Mouse (Mus musculus) mouse embryonic stem cell (cell line): ENCODE data around the gene Bcat1.
"Not testable (repeated sequence)": the region's sequence is repeated elsewhere in the genome, so short reads cannot be mapped to it uniquely, and the experiment has no call there.

Experiments used
- in situ Hi-C, 2 experiments: fragments of 300-500 bp; cut with MboI; formaldehyde crosslinking; loops; 1 replicate in 1 of 2; 3 replicates in 1 of 2; pipeline ENCODE4 v1.14.3; 2019 to 2020; ENCODE audit warnings: low sequenced_read_pairs in 2 of 2, low pct_unique_long_range_greater_than_20kb in 1 of 2, mixed read lengths in 1 of 2; ENCODE audit not compliant: unreplicated experiment in 1 of 2

The Bcat1 gene

GRCm38 (mm10) chr6:145100923-145101322 is 24.9 kb upstream of the Bcat1 start:
- in situ Hi-C loops: no loop called here

- in situ Hi-C loops: no loop called here
These were observed 18.4 kb upstream of the Bcat1 start for GRCm38 (mm10) chr6:145094431-145094830.

- in situ Hi-C loops: not testable (repeated sequence)
These were observed 17.1 kb upstream of the Bcat1 start for GRCm38 (mm10) chr6:145093038-145093622.

- in situ Hi-C loops: no loop called here
These were observed 16.0 kb upstream of the Bcat1 start for GRCm38 (mm10) chr6:145091998-145092397.

GRCm38 (mm10) chr6:145090928-145091327 is 14.9 kb upstream of the Bcat1 start:
- in situ Hi-C loops: no loop called here

- in situ Hi-C loops: no loop called here
These were observed 14.3 kb upstream of the Bcat1 start for GRCm38 (mm10) chr6:145090201-145090863.

DNA sequence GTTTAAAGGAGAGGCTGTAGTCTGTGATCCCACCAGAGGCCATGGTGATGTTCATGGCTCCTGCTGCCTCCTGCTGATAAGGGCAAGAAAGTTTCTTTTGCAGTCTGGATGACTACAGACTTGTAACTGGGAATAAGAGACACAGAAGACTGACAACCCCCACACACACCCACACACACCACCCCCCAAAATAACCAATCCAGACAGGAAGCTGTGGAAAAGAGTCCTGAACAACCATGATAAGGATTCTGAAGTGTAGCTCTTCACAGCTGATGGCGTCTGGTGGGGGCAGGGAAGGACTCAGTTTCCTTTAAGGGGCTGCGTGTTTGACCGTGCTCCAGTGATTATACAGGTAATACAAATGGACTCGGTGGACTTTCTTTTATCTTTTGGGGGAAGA is 13.4 kb upstream of the Bcat1 start:
- in situ Hi-C loops: no loop called here

DNA sequence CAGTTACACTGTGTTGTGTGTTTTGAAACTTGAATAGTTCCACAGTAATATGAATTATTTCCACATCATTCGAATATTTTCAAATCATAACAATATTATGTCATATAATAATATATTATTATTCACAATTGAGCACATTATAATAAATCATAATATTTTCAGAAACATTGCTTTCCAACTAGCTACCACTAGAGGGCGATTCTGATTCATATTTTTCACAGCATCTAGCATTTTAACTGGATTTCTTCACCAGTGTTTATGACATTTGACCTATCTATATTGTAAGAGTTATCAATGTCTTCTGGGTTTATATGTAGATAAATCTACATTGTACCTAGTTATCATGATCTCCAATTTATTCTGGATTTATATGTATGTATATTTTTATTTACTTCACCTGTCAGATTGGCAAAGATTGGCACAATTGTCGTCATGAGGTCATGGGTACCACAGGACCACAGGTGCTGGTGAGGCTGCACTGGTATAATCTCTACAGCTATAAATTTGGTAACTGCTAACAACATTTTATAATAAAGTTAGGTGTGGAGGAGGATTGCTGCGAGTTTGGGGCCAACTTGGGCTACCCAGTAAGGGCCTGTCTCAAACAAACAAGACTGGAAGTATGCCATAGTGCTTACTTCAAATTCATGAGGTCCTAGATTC is 12.6 kb upstream of the Bcat1 start:
- in situ Hi-C loops: no loop called here

DNA sequence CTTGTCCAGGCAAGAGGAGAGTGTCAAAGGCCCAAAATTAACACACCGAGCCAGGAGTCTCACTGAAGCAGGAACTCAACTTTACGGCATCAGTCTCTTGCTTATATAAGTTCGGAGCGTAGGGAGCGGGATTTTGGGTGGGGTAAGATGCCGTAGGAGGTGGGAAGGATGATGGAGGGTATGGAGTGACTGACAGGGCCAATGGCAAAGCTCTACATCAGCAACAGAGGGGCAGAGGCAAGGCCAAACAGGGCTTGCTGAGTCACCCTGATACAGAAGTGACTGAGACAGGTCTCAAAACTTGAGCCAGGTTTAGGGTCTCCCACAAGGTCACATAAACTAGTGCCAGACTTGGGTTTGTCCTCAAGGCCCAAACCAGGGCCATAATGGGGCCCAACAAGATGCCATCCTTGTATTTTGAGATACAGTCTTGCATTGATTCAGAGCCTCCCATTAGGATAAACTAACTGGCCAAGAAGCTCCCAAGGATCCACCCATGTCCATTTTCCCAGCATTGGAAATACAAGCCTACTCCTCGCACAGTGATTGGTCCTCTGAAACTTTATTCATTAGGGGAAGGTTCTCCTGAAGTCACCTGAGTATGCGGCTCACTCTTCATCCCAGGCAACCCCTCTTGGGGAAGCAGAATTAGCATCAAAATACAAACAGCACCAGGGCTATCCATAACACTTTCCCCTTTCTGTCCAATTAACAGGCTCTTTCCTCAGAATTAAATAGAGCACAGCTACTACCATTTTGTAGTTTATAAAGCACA is 8.5 kb upstream of the Bcat1 start:
- in situ Hi-C loops: no loop called here

DNA sequence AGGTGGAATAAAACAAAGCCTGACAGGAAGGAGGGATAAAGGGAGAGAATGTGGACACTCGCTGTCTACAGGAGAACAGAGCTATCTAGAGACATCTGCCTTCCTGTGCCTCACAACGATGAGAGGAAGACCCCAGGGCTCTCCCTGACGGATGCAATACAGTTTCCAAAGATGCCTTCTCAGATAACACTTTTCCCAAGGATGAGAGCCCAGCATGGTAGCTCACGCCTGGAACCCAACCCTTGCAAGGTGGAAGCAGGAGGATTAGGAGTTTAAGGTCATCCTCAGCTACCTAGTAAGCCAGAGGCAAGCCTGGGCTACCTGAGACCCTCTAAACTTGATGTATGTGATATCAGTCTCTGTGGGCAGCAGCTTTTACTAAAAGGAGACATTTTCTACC is 5.7 kb upstream of the Bcat1 start:
- in situ Hi-C loops: no loop called here

DNA sequence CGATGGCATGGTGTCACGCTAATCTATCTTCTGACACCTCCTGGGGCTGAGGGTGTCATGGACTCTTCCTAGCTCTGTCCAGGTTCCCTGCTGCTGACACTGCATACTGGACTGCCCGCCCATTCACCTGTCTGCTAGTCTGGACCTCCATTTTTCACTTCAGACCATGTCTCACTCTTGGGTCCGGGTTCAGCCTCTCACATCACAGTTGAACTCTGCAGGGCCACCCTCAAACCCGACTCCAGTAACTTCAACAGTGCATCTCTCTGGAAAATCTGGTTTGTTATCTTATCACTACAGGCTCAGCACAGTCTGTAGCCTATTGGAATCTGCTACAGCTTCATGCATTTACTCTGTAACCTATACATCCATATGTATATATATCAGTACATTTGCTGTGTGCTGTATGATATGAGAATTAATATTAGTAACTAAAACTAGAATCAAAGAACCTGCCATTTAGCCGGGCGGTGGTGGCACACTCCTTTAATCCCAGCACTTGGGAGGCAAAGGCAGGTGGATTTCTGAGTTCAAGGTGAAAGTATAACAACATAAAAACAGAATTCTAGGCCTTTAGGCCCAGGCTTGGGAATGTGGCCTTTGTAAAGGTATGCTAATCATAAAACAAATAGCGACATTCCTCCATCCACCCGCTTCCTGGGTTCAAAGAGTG is 3.2 kb upstream of the Bcat1 start:
- in situ Hi-C loops: no loop called here

DNA sequence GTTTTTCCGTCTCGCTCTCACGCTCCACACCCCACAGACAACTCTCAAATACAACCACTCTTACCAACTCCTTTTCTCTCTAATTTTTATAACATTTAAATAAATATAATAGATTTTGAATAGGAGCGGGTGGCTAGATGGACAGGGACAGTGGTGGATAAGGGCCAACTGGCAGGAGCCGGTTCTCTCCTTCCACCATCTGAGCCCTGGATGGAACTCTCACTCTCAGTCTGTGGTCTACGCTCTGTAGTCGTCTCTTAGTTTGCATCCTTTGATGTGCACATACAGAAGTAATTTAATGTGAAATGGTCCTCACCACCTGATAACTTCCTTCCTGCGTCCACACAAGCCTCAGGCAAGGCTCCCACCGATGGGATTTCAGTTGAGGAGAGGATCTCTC is 302 bp upstream of the Bcat1 start:
- in situ Hi-C loops: no loop called here

GRCm38 (mm10) chr6:145075088-145075547 is 866 bp downstream of the Bcat1 start:
- in situ Hi-C loops: no loop called here

DNA sequence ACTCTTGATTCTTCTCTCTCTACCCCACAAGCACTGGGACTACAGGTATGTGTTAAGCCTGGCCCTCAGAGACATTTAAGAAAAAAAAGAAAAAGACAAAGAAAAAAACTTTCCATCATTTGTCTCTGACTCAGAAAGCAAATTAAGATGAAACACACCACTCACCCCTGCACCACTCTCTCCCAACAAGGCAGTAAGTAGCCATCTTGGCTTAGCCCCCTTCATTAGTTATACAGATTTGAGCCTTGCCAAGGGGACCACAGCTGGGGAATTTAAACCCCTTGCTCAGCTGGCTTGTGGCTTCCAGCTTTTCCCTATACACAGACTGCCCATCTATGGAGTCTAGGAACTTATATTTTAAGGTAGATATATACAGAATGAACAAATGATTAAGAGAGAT is 1.5 kb downstream of the Bcat1 start:
- in situ Hi-C loops: no loop called here

DNA sequence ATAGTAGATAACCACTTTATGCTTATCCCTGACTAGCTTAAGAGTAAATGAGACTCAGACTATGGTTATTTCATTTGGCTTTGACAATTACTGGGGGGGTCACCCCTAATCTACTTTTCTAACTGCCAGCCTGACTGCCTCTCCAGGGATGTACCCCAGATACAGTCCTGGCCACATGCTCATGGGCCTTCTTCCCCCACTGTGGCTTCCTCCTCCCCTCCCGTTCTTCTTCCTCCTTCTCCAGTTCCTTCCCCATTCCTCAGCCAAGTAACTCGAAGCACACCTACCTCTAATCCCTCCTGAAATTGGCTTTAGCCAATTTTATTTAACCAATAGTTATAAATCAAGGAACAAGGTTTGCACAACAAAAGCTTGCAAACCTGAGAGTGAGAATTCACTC is 6.1 kb downstream of the Bcat1 start:
- in situ Hi-C loops: no loop called here

DNA sequence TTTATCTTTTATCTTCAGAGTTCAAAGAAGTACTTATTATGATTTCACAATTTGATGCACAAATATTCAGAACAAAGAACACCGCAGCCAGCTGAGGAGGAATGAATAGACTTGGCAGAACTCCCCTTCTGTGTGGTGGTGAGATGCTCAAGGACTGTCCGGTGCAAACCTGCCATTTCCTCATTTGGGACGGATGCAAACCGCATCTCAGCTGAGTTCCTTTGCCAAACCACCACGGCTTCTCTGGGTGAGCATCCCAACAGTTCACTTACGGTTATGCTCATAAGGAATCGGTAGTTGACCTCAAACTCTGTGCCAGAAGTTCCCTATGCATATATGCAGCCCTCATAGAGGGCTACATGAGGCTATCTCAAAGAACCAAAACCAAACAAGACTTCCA is 6.6 kb downstream of the Bcat1 start:
- in situ Hi-C loops: no loop called here

DNA sequence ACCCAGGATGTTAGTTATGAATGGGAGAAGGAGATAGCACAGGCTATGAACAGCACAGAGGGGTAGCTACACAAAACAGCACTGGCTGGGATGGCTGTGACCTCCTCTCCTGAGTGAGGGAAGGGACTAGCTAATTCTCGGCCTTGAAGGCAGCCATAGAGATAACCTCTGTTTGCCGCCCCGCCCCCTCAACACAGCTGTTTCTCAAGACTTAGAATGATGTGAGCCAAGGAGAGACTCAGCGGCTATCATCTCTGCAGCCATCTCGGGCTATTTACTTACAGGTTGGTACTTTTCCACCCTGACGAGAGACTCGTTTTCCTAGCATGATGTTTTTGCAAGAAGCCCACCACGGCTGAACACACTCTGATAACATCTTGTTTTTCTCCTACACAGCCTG is 8.3 kb downstream of the Bcat1 start:
- in situ Hi-C loops: no loop called here

DNA sequence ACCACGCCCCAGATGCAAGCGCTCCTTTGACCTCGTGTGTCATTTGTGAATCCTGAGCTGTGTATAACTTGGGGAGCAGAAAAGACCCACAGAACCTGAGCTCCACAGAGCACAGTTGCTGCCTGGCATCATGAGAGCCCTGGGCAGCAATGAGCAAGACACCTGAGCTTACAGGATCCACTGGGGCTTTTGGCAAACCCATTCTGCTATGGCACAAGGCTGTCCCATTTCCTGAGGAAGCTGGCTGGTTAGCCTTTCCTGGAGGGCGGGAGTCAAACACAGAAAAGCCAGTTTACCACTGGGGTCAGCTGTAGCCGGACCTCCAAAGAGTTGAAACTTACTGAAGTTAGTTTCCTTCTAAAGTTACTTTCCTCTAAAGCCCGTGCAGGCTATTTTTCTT is 9.6 kb downstream of the Bcat1 start:
- in situ Hi-C loops: no loop called here
